Mouse (Mus musculus): Measurements from ENCODE around the gene Scgb1c1. TPM values are rescaled to one million over a fixed set of nuclear protein-coding genes. Genes with fewer than 3 reads are reported as not detected.
A peak's percentile ranks its signal among the peaks of the same experiment; 100 is the strongest.

The Scgb1c1 gene
- polyA plus RNA-seq, 1 experiment from 2014 or later = not detected

DNA sequence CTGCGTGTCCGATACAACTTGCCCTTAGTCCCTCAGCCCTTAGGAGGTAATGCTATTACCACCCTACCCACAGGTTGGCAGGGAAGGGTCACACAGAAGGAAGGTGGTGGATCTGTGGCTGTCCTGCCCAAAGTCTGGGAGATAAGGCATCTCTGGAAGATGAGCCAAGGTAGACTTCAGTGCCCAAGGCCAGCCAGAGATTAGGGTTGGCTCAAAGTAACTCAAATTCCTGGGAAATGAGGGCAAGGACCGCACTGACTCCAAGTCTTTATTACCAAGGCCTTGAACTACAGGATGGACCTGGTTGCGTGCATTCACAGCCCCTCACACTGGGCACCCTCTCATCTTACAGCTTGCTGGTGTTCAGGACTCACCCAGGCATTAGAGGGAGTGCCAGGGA is 6.6 kb downstream of the Scgb1c1 start:
- ATAC-seq = no peak
- no peak overlapping the region for H3K4me3 ChIP-seq (ENCODE audit: low read depth, low read length)
- 95% methylated on average over 4 of the region's 4 CpGs for WGBS

DNA sequence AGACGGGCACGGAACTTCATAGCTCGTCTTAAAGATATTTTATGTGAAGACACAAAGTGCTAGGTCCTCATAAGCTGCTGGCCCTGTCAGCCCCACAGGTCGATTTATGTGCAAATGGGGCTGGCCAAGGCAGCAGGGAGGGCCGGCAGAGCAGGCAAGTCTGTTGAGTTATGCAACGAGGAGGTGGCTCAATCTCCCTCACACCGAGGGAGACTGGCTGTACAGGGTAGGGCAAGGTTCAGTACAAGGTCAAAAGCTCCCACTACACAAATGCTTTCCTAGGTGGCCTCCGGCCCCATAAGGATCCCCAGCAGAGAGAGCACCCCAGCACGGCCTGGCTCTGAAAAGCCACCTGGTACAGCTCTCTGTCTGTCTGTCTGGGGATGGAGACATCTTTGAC is 8.0 kb downstream of the Scgb1c1 start:
- Histone ChIP-seq H3K9me3 (replicated peaks; ENCODE audit: control insufficient read depth, low read length, poor library complexity, severe bottlenecking) (no peaks in the 10 kb centered on the region), H3K36me3 (ENCODE audit: control insufficient read depth, insufficient read depth, low read length) (peaks cover 19% of the 10 kb centered on the region), H3K4me3 (ENCODE audit: low read depth, low read length) (no peak overlapping the region), H3K9ac (ENCODE audit: low read depth, low read length) (no peak overlapping the region), H3K4me2 (ENCODE audit: low read length) (no peak overlapping the region), H3K4me1 (ENCODE audit: control insufficient read depth, insufficient read depth, low read length) (peaks cover 12% of the 10 kb centered on the region), H3K27ac (ENCODE audit: low read length) (no peak overlapping the region), H3K27me3 (ENCODE audit: control insufficient read depth, insufficient read depth, low read depth, low read length) (no peaks in the 10 kb centered on the region)
- ATAC-seq = no peak
- 88% methylated on average over 9 of the region's 9 CpGs for WGBS

More for the DNA sequence above, 6.6 kb downstream of the Scgb1c1 start:
- no peak overlapping the region for H3K9ac ChIP-seq (ENCODE audit: low read depth, low read length)
- H3K4me2 ChIP-seq (ENCODE audit: low read length) = no peak overlapping the region
- peaks cover 19% of the 10 kb centered on the region for H3K36me3 ChIP-seq (ENCODE audit: control insufficient read depth, insufficient read depth, low read length)
- H3K9me3 ChIP-seq (replicated peaks; ENCODE audit: control insufficient read depth, low read length, poor library complexity, severe bottlenecking) = no peaks in the 10 kb centered on the region
- H3K4me1 ChIP-seq (ENCODE audit: control insufficient read depth, insufficient read depth, low read length) = peaks cover 7% of the 10 kb centered on the region
- H3K27me3 ChIP-seq (ENCODE audit: control insufficient read depth, insufficient read depth, low read depth, low read length) = no peaks in the 10 kb centered on the region
- no peak overlapping the region for H3K27ac ChIP-seq (ENCODE audit: low read length)

- 97% methylated on average over 18 of the region's 18 CpGs for WGBS
Observed at GRCm38 (mm10) chr7:140854483-140854882, 9.1 kb downstream of the Scgb1c1 start.

DNA sequence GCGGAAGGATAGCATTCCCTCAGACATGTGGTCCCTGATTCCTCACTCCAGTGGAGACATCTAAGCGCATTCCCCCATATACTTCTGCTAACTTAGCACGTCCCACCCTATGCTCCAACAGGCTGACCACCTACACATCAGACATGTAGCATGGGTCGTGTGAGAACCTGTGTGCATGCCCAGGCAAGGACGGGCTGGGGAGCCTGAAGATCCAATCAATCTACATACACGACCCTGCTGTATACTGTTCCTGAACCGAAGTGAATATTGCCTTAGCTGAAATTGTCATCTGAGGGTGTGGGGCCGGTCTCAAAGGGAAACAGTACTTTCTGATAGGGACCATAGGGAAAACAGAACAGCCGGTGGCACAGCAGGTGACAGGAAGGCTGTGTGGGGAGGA is 9.8 kb downstream of the Scgb1c1 start:
- Histone ChIP-seq H3K9ac (ENCODE audit: low read depth, low read length) (peak overlapping the region; percentile 90), H3K4me2 (ENCODE audit: low read length) (peak overlapping the region; percentile 96), H3K27ac (ENCODE audit: low read length) (no peak overlapping the region), H3K4me1 (ENCODE audit: control insufficient read depth, insufficient read depth, low read length) (peaks cover 23% of the 10 kb centered on the region), H3K36me3 (ENCODE audit: control insufficient read depth, insufficient read depth, low read length) (peaks cover 21% of the 10 kb centered on the region), H3K27me3 (ENCODE audit: control insufficient read depth, insufficient read depth, low read depth, low read length) (no peaks in the 10 kb centered on the region), H3K9me3 (replicated peaks; ENCODE audit: control insufficient read depth, low read length, poor library complexity, severe bottlenecking) (no peaks in the 10 kb centered on the region), H3K4me3 (ENCODE audit: low read depth, low read length) (peak overlapping the region; percentile 85)
- no peak for ATAC-seq
- WGBS = 76% methylated on average over 9 of the region's 9 CpGs

More at GRCm38 (mm10) chr7:140854483-140854882, 9.1 kb downstream of the Scgb1c1 start:
- Histone ChIP-seq H3K4me1 (ENCODE audit: control insufficient read depth, insufficient read depth, low read length) (peaks cover 21% of the 10 kb centered on the region), H3K36me3 (ENCODE audit: control insufficient read depth, insufficient read depth, low read length) (peaks cover 19% of the 10 kb centered on the region), H3K9ac (ENCODE audit: low read depth, low read length) (no peak overlapping the region), H3K4me3 (ENCODE audit: low read depth, low read length) (no peak overlapping the region), H3K27me3 (ENCODE audit: control insufficient read depth, insufficient read depth, low read depth, low read length) (no peaks in the 10 kb centered on the region), H3K27ac (ENCODE audit: low read length) (no peak overlapping the region), H3K4me2 (ENCODE audit: low read length) (no peak overlapping the region), H3K9me3 (replicated peaks; ENCODE audit: control insufficient read depth, low read length, poor library complexity, severe bottlenecking) (no peaks in the 10 kb centered on the region)
- ATAC-seq = no peak

- Histone ChIP-seq H3K4me1 (ENCODE audit: control insufficient read depth, insufficient read depth, low read length) (peaks cover 23% of the 10 kb centered on the region), H3K4me3 (ENCODE audit: low read depth, low read length) (peak within 1 kb of the TSS; percentile 85), H3K9me3 (replicated peaks; ENCODE audit: control insufficient read depth, low read length, poor library complexity, severe bottlenecking) (no peaks in the 10 kb centered on the region), H3K27me3 (ENCODE audit: control insufficient read depth, insufficient read depth, low read depth, low read length) (no peaks in the 10 kb centered on the region), H3K9ac (ENCODE audit: low read depth, low read length) (peak within 1 kb of the TSS; percentile 90), H3K36me3 (ENCODE audit: control insufficient read depth, insufficient read depth, low read length) (peaks cover 30% of the 10 kb centered on the region), H3K4me2 (ENCODE audit: low read length) (peak within 1 kb of the TSS; percentile 96), H3K27ac (ENCODE audit: low read length) (peak within 1 kb of the TSS; percentile 94)
- peak; percentile 84 for ATAC-seq
- WGBS = 1% methylated on average over 51 of the region's 51 CpGs
Observed at GRCm38 (mm10) chr7:140855860-140856784, 10.8 kb downstream of the Scgb1c1 start, which contains the start of gene Gm45785. Gene Gm45785 (minus strand): TSS chr7:140856331.

DNA sequence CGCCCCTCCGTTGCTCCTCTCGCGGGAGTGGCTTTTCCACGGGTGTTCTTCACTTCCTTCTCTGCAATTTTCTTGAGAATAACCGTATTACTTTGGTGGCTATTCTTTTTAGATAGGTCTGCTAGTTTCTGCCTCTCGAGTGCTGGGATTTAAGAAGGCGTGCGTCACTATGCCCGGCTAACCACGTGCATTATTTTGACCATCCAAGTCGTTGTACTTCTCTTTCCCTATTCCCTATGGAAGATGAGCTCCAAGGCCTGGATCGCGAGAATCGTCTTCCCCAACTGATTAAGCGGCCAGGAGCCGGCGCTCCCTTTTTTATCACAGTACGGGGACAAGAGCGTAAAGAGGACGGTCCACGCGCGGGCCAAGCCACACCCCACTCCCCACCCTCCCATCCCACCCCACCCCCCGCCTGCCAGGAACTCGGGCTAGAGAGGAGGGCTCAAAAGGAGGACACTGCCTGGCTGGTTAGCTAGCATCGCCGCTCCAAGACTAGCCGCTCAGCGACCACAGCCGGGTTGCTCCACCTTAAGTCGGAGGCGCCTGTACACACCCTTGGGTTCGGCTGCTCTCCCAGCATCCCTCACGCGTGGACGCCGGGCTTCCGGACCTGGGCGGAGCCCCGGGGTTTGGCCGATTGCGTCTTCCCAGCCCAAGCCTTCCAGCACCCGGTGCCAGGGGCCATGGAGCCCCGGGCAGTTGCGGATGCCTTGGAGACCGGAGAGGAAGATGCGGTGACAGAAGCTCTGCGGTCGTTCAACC is 11.6 kb downstream of the Scgb1c1 start, which contains the start of gene Ric8a:
Ric8a (plus strand) TSS at position 173 of the 765 bp plus-strand sequence.
- Histone ChIP-seq H3K4me1 (ENCODE audit: control insufficient read depth, insufficient read depth, low read length) (peaks cover 23% of the 10 kb centered on the region), H3K27me3 (ENCODE audit: control insufficient read depth, insufficient read depth, low read depth, low read length) (no peaks in the 10 kb centered on the region), H3K36me3 (ENCODE audit: control insufficient read depth, insufficient read depth, low read length) (peaks cover 30% of the 10 kb centered on the region), H3K9me3 (replicated peaks; ENCODE audit: control insufficient read depth, low read length, poor library complexity, severe bottlenecking) (no peaks in the 10 kb centered on the region), H3K9ac (ENCODE audit: low read depth, low read length) (peak within 1 kb of the TSS; percentile 90), H3K4me2 (ENCODE audit: low read length) (peak within 1 kb of the TSS; percentile 96), H3K4me3 (ENCODE audit: low read depth, low read length) (peak within 1 kb of the TSS; percentile 85), H3K27ac (ENCODE audit: low read length) (peak within 1 kb of the TSS; percentile 94)
- under 1% methylated on average over 49 of the region's 50 CpGs for WGBS
- peak; percentile 80 for ATAC-seq

DNA sequence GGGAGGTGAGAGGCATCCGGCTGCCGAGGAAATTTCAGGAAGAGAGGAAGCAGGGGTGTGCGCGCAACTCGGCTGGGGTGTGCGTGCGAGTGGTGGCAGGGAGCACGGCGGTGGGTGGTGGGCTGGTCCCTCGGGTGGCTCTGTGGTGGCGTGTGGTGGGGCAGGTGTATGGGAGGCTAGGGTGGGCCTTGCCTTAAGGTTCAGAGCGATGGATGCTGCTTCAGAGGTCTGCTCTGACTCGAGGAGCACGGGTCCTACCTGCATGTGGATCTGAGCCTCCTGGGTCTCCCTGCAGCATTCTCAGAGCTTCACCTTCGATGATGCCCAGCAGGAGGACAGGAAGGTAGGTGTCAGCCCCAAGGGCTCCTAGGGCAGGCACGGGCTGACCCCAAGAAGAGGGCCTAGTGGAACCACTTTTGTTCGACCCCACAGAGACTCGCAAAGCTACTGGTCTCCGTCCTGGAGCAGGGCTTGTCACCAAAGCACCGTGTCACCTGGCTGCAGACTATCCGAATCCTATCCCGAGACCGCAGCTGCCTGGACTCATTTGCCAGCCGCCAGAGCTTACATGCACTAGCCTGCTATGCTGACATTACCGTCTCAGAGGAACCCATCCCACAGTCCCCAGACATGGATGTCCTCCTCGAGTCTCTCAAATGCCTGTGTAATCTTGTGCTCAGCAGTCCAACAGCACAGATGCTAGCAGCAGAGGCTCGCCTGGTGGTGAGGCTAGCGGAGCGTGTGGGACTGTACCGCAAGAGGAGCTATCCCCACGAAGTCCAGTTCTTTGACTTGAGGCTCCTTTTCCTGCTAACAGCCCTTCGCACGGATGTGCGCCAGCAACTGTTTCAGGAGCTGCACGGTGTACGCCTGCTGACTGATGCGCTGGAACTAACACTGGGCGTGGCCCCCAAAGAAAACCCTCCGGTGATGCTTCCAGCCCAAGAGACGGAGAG is 12.5 kb downstream of the Scgb1c1 start, which contains the start of gene Bet1l:
Bet1l (minus strand) TSS at position 28 of the 956 bp plus-strand sequence.
- 39% methylated on average over 38 of the region's 40 CpGs for WGBS
- Histone ChIP-seq H3K27ac (ENCODE audit: low read length) (peak within 1 kb of the TSS; percentile 94), H3K4me3 (ENCODE audit: low read depth, low read length) (peak within 1 kb of the TSS; percentile 85), H3K27me3 (ENCODE audit: control insufficient read depth, insufficient read depth, low read depth, low read length) (no peaks in the 10 kb centered on the region), H3K36me3 (ENCODE audit: control insufficient read depth, insufficient read depth, low read length) (peaks cover 35% of the 10 kb centered on the region), H3K9me3 (replicated peaks; ENCODE audit: control insufficient read depth, low read length, poor library complexity, severe bottlenecking) (no peaks in the 10 kb centered on the region), H3K4me2 (ENCODE audit: low read length) (peak within 1 kb of the TSS; percentile 96), H3K9ac (ENCODE audit: low read depth, low read length) (peak within 1 kb of the TSS; percentile 90), H3K4me1 (ENCODE audit: control insufficient read depth, insufficient read depth, low read length) (peaks cover 23% of the 10 kb centered on the region)
- ATAC-seq = peak; percentile 33

DNA sequence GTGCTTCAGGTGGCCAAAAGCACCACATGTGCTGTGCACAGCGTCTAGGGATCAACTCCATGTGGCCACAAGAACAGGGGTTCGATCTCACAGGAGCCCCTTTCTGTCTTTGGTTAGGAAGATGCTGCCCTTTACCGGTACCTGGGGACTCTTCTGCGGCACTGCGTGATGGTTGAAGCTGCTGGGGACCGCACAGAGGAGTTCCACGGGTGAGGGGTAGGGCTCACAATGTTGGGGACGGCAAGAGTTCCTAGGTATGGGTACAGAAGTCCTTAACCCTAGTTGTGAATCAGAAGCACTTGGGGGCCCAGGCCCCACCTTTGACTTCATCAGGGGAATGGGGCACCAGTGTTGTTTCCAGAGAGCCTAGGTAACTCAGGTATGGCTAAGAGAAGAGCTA is 13.4 kb downstream of the Scgb1c1 start:
- WGBS = 97% methylated on average over 8 of the region's 8 CpGs
- Histone ChIP-seq H3K4me1 (ENCODE audit: control insufficient read depth, insufficient read depth, low read length) (peaks cover 23% of the 10 kb centered on the region), H3K4me2 (ENCODE audit: low read length) (peak overlapping the region; percentile 96), H3K36me3 (ENCODE audit: control insufficient read depth, insufficient read depth, low read length) (peaks cover 37% of the 10 kb centered on the region), H3K9ac (ENCODE audit: low read depth, low read length) (no peak overlapping the region; the same call in 1 of the 2 replicates), H3K27ac (ENCODE audit: low read length) (no peak overlapping the region), H3K9me3 (replicated peaks; ENCODE audit: control insufficient read depth, low read length, poor library complexity, severe bottlenecking) (no peaks in the 10 kb centered on the region), H3K4me3 (ENCODE audit: low read depth, low read length) (peak overlapping the region; percentile 85; the same call in 1 of the 2 replicates), H3K27me3 (ENCODE audit: control insufficient read depth, insufficient read depth, low read depth, low read length) (no peaks in the 10 kb centered on the region)
- ATAC-seq = no peak
